Mouse (Mus musculus): Measurements from ENCODE around the gene Igfbp2. TPM values are rescaled to one million over a fixed set of nuclear protein-coding genes. Genes with fewer than 3 reads are reported as not detected.

Gene Igfbp2
- polyA plus RNA-seq, 1 experiment from 2014 or later, result 310 TPM

- 50% methylated on average over 3 of the region's 3 CpGs for WGBS
- Histone ChIP-seq H3K9ac (replicated peaks; ENCODE audit: low read length) (no peak overlapping the region), H3K4me3 (replicated peaks; ENCODE audit: low read depth, low read length) (no peak overlapping the region), H3K4me1 (ENCODE audit: control insufficient read depth, insufficient read depth, low read length) (peaks cover 8% of the 10 kb centered on the region), H3K36me3 (ENCODE audit: control insufficient read depth, insufficient read depth, low read length) (peaks cover 16% of the 10 kb centered on the region), H3K9me3 (ENCODE audit: control insufficient read depth, low read length) (no peaks in the 10 kb centered on the region), H3K27ac (replicated peaks; ENCODE audit: low read depth, low read length) (no peak overlapping the region), H3K27me3 (ENCODE audit: control insufficient read depth, insufficient read depth, low read length) (no peaks in the 10 kb centered on the region), H3K4me2 (ENCODE audit: low read length) (no peak overlapping the region)
- ATAC-seq (ENCODE audit: low FRiP score, low TSS enrichment) (no peak), DNase-seq (peak; percentile 67)
Measured at GRCm38 (mm10) chr1:72832715-72833153, 8.4 kb downstream of the Igfbp2 start.

- H3K36me3 ChIP-seq (ENCODE audit: control insufficient read depth, insufficient read depth, low read length), result peaks cover 18% of the 10 kb centered on the region
- ATAC-seq (ENCODE audit: low FRiP score, low TSS enrichment) (no peak), DNase-seq (no peak)
- H3K9me3 ChIP-seq (ENCODE audit: control insufficient read depth, low read length), result no peaks in the 10 kb centered on the region
- no peaks in the 10 kb centered on the region for H3K4me1 ChIP-seq (ENCODE audit: control insufficient read depth, insufficient read depth, low read length)
- whole genome bisulfite sequencing, result 78% methylated on average over 4 of the region's 4 CpGs
- no peaks in the 10 kb centered on the region for H3K27me3 ChIP-seq (ENCODE audit: control insufficient read depth, insufficient read depth, low read length)
- no peak overlapping the region for H3K9ac ChIP-seq (replicated peaks; ENCODE audit: low read length)
- H3K4me2 ChIP-seq (ENCODE audit: low read length), result no peak overlapping the region
- H3K27ac ChIP-seq (replicated peaks; ENCODE audit: low read depth, low read length), result 0 out of 2 replicates have a peak overlapping the region, but pooled peaks have one; percentile 26
- H3K4me3 ChIP-seq (replicated peaks; ENCODE audit: low read depth, low read length), result no peak overlapping the region
Measured at GRCm38 (mm10) chr1:72833563-72833962, 9.3 kb downstream of the Igfbp2 start.

- Histone ChIP-seq H3K4me3 (replicated peaks; ENCODE audit: low read depth, low read length) (no peak overlapping the region), H3K27ac (replicated peaks; ENCODE audit: low read depth, low read length) (no peak overlapping the region), H3K27me3 (ENCODE audit: control insufficient read depth, insufficient read depth, low read length) (no peaks in the 10 kb centered on the region), H3K4me2 (ENCODE audit: low read length) (no peak overlapping the region), H3K4me1 (ENCODE audit: control insufficient read depth, insufficient read depth, low read length) (no peaks in the 10 kb centered on the region), H3K9ac (replicated peaks; ENCODE audit: low read length) (no peak overlapping the region), H3K36me3 (ENCODE audit: control insufficient read depth, insufficient read depth, low read length) (peaks cover 21% of the 10 kb centered on the region), H3K9me3 (ENCODE audit: control insufficient read depth, low read length) (no peaks in the 10 kb centered on the region)
- 87% methylated on average over 8 of the region's 8 CpGs for WGBS
- DNase-seq (no peak), ATAC-seq (ENCODE audit: low FRiP score, low TSS enrichment) (no peak)
Measured at GRCm38 (mm10) chr1:72839356-72839755, 15.1 kb downstream of the Igfbp2 start.

DNA sequence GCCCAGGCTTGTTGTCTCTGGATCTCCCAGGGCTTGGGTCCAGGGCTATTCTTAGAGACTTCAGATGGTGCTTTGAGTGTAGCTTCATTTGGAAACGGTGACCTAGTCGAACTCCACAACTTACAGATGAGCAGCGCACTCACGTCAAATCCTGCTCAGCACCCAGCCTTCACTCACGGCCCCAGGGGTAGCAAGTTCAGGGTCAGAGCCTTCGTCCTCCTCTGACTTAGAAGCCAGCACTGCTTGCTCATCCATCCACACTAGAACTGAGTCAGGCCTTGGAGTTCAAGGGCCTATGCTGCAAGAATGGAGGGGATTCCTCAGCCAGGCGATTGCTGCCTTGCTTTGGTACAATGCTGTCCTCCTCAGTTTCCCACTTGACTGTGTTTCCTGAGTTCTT lies 15.5 kb downstream of the Igfbp2 start:
- no peak for ATAC-seq (ENCODE audit: low FRiP score, low TSS enrichment)
- Histone ChIP-seq H3K9ac (replicated peaks; ENCODE audit: low read length) (no peak overlapping the region), H3K27ac (replicated peaks; ENCODE audit: low read depth, low read length) (no peak overlapping the region), H3K9me3 (ENCODE audit: control insufficient read depth, low read length) (no peaks in the 10 kb centered on the region), H3K36me3 (ENCODE audit: control insufficient read depth, insufficient read depth, low read length) (peaks cover 25% of the 10 kb centered on the region), H3K4me3 (replicated peaks; ENCODE audit: low read depth, low read length) (no peak overlapping the region), H3K4me1 (ENCODE audit: control insufficient read depth, insufficient read depth, low read length) (no peaks in the 10 kb centered on the region), H3K27me3 (ENCODE audit: control insufficient read depth, insufficient read depth, low read length) (no peaks in the 10 kb centered on the region), H3K4me2 (ENCODE audit: low read length) (no peak overlapping the region)
- no peak for DNase-seq
- WGBS, result 91% methylated on average over 7 of the region's 7 CpGs

DNA sequence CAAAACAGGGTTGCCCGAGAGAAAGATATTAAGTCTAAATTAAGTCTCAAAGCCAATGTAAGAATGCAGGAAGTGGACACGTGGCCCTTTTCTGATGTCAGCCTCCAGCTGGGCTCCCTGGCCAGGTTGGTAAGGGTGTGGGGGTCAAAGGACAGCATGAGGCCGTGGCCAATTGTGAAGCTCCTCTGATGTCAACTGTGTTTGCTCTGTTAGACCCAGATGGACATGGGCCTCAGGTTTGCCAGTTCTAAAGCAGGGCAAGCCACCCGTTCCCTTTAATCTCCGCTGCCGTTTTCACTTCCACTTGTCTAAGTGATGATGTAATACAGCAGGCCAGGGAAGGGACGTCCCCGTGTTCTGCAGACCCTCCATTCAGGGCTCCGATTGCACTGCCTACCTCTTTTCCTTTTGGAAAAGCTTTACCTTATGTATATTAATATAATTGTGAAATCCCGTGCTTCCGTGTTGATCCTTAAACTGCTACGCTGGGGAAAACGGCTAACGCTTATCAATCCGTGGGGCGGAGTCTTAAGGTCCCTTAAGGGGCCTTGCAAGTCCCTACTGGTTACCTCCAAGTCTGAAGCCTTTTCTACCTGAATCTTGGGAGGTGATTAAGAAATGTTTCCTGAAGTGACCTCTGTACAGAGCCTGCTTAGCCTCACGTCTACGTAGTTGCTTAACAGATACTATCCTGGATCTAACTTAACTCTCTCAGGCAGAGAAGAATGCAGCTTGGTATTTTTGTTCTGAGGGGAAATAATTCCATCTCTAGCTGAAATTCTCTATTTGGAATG lies 18.6 kb downstream of the Igfbp2 start:
- Histone ChIP-seq H3K4me1 (ENCODE audit: control insufficient read depth, insufficient read depth, low read length) (no peaks in the 10 kb centered on the region), H3K4me3 (replicated peaks; ENCODE audit: low read depth, low read length) (no peak overlapping the region), H3K9me3 (ENCODE audit: control insufficient read depth, low read length) (no peaks in the 10 kb centered on the region), H3K9ac (replicated peaks; ENCODE audit: low read length) (no peak overlapping the region), H3K4me2 (ENCODE audit: low read length) (no peak overlapping the region), H3K27ac (replicated peaks; ENCODE audit: low read depth, low read length) (no peak overlapping the region), H3K36me3 (ENCODE audit: control insufficient read depth, insufficient read depth, low read length) (peaks cover 18% of the 10 kb centered on the region), H3K27me3 (ENCODE audit: control insufficient read depth, insufficient read depth, low read length) (no peaks in the 10 kb centered on the region)
- 87% methylated on average over 18 of the region's 18 CpGs for WGBS
- ATAC-seq (ENCODE audit: low FRiP score, low TSS enrichment) (no peak), DNase-seq (no peak)

- 95% methylated on average over 6 of the region's 6 CpGs for WGBS
Measured at GRCm38 (mm10) chr1:72844675-72845074, 20.4 kb downstream of the Igfbp2 start.

DNA sequence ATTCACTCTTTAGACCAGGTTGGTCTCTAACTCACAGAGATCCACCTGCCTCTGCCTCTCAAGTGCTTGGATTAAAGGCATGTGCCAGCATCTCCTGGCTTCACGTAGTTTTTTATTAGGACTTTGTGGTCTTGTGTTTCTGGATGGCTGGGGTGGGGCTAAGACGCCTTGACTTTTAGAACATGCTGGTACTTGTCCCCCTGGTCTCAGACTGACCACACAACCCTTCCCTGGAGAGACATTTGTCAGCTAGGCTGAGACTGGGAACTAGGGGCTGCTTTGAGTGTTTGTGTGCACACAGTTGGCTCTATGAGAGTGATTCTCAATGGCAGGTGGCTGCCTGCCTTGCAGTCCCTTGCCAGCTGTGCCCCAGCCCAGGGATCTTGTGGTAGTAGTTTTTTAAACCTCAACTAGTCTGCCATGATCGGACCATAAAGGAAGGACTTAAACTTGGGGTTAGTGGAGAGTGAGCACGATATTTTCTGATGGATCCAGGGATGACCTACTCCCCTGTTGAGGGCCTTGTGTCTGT lies 23.6 kb downstream of the Igfbp2 start:
- Histone ChIP-seq H3K36me3 (ENCODE audit: control insufficient read depth, insufficient read depth, low read length) (peaks cover 40% of the 10 kb centered on the region), H3K4me2 (ENCODE audit: low read length) (no peak overlapping the region), H3K27me3 (ENCODE audit: control insufficient read depth, insufficient read depth, low read length) (no peaks in the 10 kb centered on the region), H3K9ac (replicated peaks; ENCODE audit: low read length) (no peak overlapping the region), H3K4me1 (ENCODE audit: control insufficient read depth, insufficient read depth, low read length) (no peaks in the 10 kb centered on the region), H3K9me3 (ENCODE audit: control insufficient read depth, low read length) (no peaks in the 10 kb centered on the region), H3K4me3 (replicated peaks; ENCODE audit: low read depth, low read length) (no peak overlapping the region), H3K27ac (replicated peaks; ENCODE audit: low read depth, low read length) (no peak overlapping the region)
- 89% methylated on average over 4 of the region's 4 CpGs for WGBS
- ATAC-seq (ENCODE audit: low FRiP score, low TSS enrichment) (no peak), DNase-seq (no peak)

More at GRCm38 (mm10) chr1:72844675-72845074, 20.4 kb downstream of the Igfbp2 start:
- Histone ChIP-seq H3K9ac (replicated peaks; ENCODE audit: low read length) (no peak overlapping the region), H3K27ac (replicated peaks; ENCODE audit: low read depth, low read length) (no peak overlapping the region), H3K27me3 (ENCODE audit: control insufficient read depth, insufficient read depth, low read length) (no peaks in the 10 kb centered on the region), H3K36me3 (ENCODE audit: control insufficient read depth, insufficient read depth, low read length) (peaks cover 28% of the 10 kb centered on the region), H3K9me3 (ENCODE audit: control insufficient read depth, low read length) (no peaks in the 10 kb centered on the region), H3K4me2 (ENCODE audit: low read length) (no peak overlapping the region), H3K4me3 (replicated peaks; ENCODE audit: low read depth, low read length) (no peak overlapping the region), H3K4me1 (ENCODE audit: control insufficient read depth, insufficient read depth, low read length) (no peaks in the 10 kb centered on the region)
- DNase-seq (no peak), ATAC-seq (ENCODE audit: low FRiP score, low TSS enrichment) (no peak)

- H3K36me3 ChIP-seq (ENCODE audit: control insufficient read depth, insufficient read depth, low read length), result peaks cover 37% of the 10 kb centered on the region
- no peaks in the 10 kb centered on the region for H3K9me3 ChIP-seq (ENCODE audit: control insufficient read depth, low read length)
- no peaks in the 10 kb centered on the region for H3K27me3 ChIP-seq (ENCODE audit: control insufficient read depth, insufficient read depth, low read length)
- no peak overlapping the region for H3K27ac ChIP-seq (replicated peaks; ENCODE audit: low read depth, low read length)
- no peaks in the 10 kb centered on the region for H3K4me1 ChIP-seq (ENCODE audit: control insufficient read depth, insufficient read depth, low read length)
- ATAC-seq (ENCODE audit: low FRiP score, low TSS enrichment), result no peak
- no peak overlapping the region for H3K4me3 ChIP-seq (replicated peaks; ENCODE audit: low read depth, low read length)
- H3K4me2 ChIP-seq (ENCODE audit: low read length), result no peak overlapping the region
- DNase-seq, result no peak
- WGBS, result 90% methylated on average over 8 of the region's 8 CpGs
- H3K9ac ChIP-seq (replicated peaks; ENCODE audit: low read length), result no peak overlapping the region
Measured at GRCm38 (mm10) chr1:72849037-72849436, 24.7 kb downstream of the Igfbp2 start.

- ATAC-seq (ENCODE audit: low FRiP score, low TSS enrichment) (no peak), DNase-seq (no peak)
- H3K9me3 ChIP-seq (ENCODE audit: control insufficient read depth, low read length), result no peaks in the 10 kb centered on the region
- H3K4me1 ChIP-seq (ENCODE audit: control insufficient read depth, insufficient read depth, low read length), result peaks cover 4% of the 10 kb centered on the region
- 87% methylated on average over 1 of the region's 1 CpGs for WGBS
- no peaks in the 10 kb centered on the region for H3K27me3 ChIP-seq (ENCODE audit: control insufficient read depth, insufficient read depth, low read length)
- peaks cover 28% of the 10 kb centered on the region for H3K36me3 ChIP-seq (ENCODE audit: control insufficient read depth, insufficient read depth, low read length)
- no peak overlapping the region for H3K9ac ChIP-seq (replicated peaks; ENCODE audit: low read length)
- no peak overlapping the region for H3K4me3 ChIP-seq (replicated peaks; ENCODE audit: low read depth, low read length)
- no peak overlapping the region for H3K4me2 ChIP-seq (ENCODE audit: low read length)
- H3K27ac ChIP-seq (replicated peaks; ENCODE audit: low read depth, low read length), result no peak overlapping the region
Measured at GRCm38 (mm10) chr1:72853759-72854158, 29.5 kb downstream of the Igfbp2 start.
